Mouse (Mus musculus) hindbrain, embryonic 13.5 days (tissue): ENCODE data around the gene Sugp2. TPM values are rescaled to one million over a fixed set of nuclear protein-coding genes. Genes with fewer than 3 reads are reported as not detected.

Experiments used
- ATAC-seq: fragments of 200-750 bp; cut with Nextera tagmentation; 2 replicates; pipeline ENCODE4 v1.8.0; 2017; ENCODE audit warnings: moderate TSS enrichment; ENCODE audit not compliant: low FRiP score
- H3K27ac ChIP-seq: fragments of 300-500 bp; sonication (generic); 2 replicates; pipeline ENCODE4 v1.5.1; 2015; ENCODE audit warnings: inconsistent platforms, mild to moderate bottlenecking, moderate library complexity
- H3K27me3 ChIP-seq: fragments of 300-500 bp; sonication (generic); 2 replicates; pipeline ENCODE4 v1.6.1; 2015; ENCODE audit warnings: mild to moderate bottlenecking, inconsistent platforms
- H3K36me3 ChIP-seq: fragments of 300-500 bp; sonication (generic); 2 replicates; pipeline ENCODE4 v1.6.1; 2015; ENCODE audit warnings: mild to moderate bottlenecking, inconsistent platforms
- H3K4me1 ChIP-seq: fragments of 300-500 bp; sonication (generic); replicated peaks from 2 replicates; pipeline ENCODE4 v1.6.1; 2015; ENCODE audit warnings: inconsistent platforms
- H3K4me2 ChIP-seq: fragments of 300-500 bp; sonication (generic); 2 replicates; pipeline ENCODE4 v1.6.1; 2015; ENCODE audit warnings: inconsistent platforms, mild to moderate bottlenecking, moderate library complexity
- H3K4me3 ChIP-seq: fragments of 300-500 bp; sonication (generic); 2 replicates; pipeline ENCODE4 v1.5.1; 2015; ENCODE audit warnings: mild to moderate bottlenecking, inconsistent platforms
- H3K9ac ChIP-seq: fragments of 300-500 bp; sonication (generic); 2 replicates; pipeline ENCODE4 v1.6.1; 2015; ENCODE audit warnings: mild to moderate bottlenecking, inconsistent platforms
- H3K9me3 ChIP-seq: fragments of 300-500 bp; sonication (generic); 2 replicates; pipeline ENCODE4 v1.6.1; 2016; ENCODE audit warnings: inconsistent platforms
- WGBS: fragments of 180-500 bp; shearing (Covaris S2); methylation state at CpG from one replicate; pipeline ENCODE4 v1.1.7; 2015; 5-methylcytosine and 5-hydroxymethylcytosine counted together
- polyA plus RNA-seq: library from polyadenylated mRNA; unstranded; fragments of >200 nt; fragmentation: Nextera tagmentation; extraction: Ambion mirVana; gene quantifications from 2 replicates; pipeline ENCODE4 v1.2.1, GENCODE M21; 2015

The Sugp2 gene
- polyA plus RNA-seq: 72.1 and 81.8 TPM in 2 replicates

GRCm38 (mm10) chr8:70234080-70234780 lies at the start of gene Sugp2, which contains the start of gene Armc6:
Gene Sugp2 (plus strand): TSS chr8:70234226.
Gene Armc6 (minus strand): TSS chr8:70234466.
- under 1% methylated on average over 54 of the region's 67 CpGs for WGBS
- H3K4me3 ChIP-seq: peak within 1 kb of the TSS; percentile 83
- peak within 1 kb of the TSS; percentile 96 for H3K27ac ChIP-seq
- H3K4me1 ChIP-seq: peaks cover 51% of the 10 kb centered on the region
- H3K9ac ChIP-seq: peak within 1 kb of the TSS; percentile 91
- peaks cover 48% of the 10 kb centered on the region for H3K36me3 ChIP-seq
- H3K9me3 ChIP-seq: no peaks in the 10 kb centered on the region
- peak within 1 kb of the TSS; percentile 83 for H3K4me2 ChIP-seq
- no peaks in the 10 kb centered on the region for H3K27me3 ChIP-seq
- ATAC-seq: peak; percentile 97

GRCm38 (mm10) chr8:70188707-70189106 lies 45.3 kb upstream of the Sugp2 start:
- 75% methylated on average over 7 of the region's 7 CpGs for WGBS
- Histone ChIP-seq H3K36me3 (peaks cover 25% of the 10 kb centered on the region), H3K4me2 (no peak overlapping the region), H3K27me3 (no peaks in the 10 kb centered on the region), H3K4me1 (peaks cover 5% of the 10 kb centered on the region), H3K9ac (no peak overlapping the region), H3K9me3 (no peaks in the 10 kb centered on the region), H3K4me3 (no peak overlapping the region), H3K27ac (no peak overlapping the region)
- ATAC-seq: no peak

- 51% methylated on average over 5 of the region's 5 CpGs for WGBS
- Histone ChIP-seq H3K4me1 (peaks cover 11% of the 10 kb centered on the region), H3K27ac (no peak overlapping the region), H3K4me3 (no peak overlapping the region), H3K9me3 (no peaks in the 10 kb centered on the region), H3K4me2 (no peak overlapping the region), H3K9ac (no peak overlapping the region), H3K27me3 (no peaks in the 10 kb centered on the region), H3K36me3 (peaks cover 13% of the 10 kb centered on the region)
- no peak for ATAC-seq
These were observed 40.8 kb upstream of the Sugp2 start for GRCm38 (mm10) chr8:70193238-70193637.

GRCm38 (mm10) chr8:70194191-70194590 lies 39.8 kb upstream of the Sugp2 start:
- 91% methylated on average over 3 of the region's 3 CpGs for WGBS
- no peak for ATAC-seq
- no peak overlapping the region for H3K4me3 ChIP-seq
- H3K27ac ChIP-seq: no peak overlapping the region
- H3K4me2 ChIP-seq: no peak overlapping the region
- H3K27me3 ChIP-seq: no peaks in the 10 kb centered on the region
- H3K4me1 ChIP-seq: peaks cover 11% of the 10 kb centered on the region
- peaks cover 11% of the 10 kb centered on the region; the same call in 1 of the 2 replicates for H3K36me3 ChIP-seq
- H3K9ac ChIP-seq: no peak overlapping the region
- no peaks in the 10 kb centered on the region for H3K9me3 ChIP-seq

- ATAC-seq: no peak
- 75% methylated on average over 2 of the region's 2 CpGs for WGBS
These were observed 38.3 kb upstream of the Sugp2 start for GRCm38 (mm10) chr8:70195762-70196161.

GRCm38 (mm10) chr8:70197603-70198002 lies 36.4 kb upstream of the Sugp2 start:
- Histone ChIP-seq H3K9ac (peak overlapping the region; percentile 29), H3K4me2 (no peak overlapping the region), H3K4me3 (no peak overlapping the region), H3K27me3 (0 out of 2 replicates have a peak, but pooled peaks cover 2% of the 10 kb centered on the region), H3K27ac (no peak overlapping the region), H3K36me3 (peaks cover 4% of the 10 kb centered on the region; the same call in 1 of the 2 replicates), H3K9me3 (no peaks in the 10 kb centered on the region), H3K4me1 (peaks cover 9% of the 10 kb centered on the region)
- 51% methylated on average over 7 of the region's 7 CpGs for WGBS
- no peak for ATAC-seq

More at GRCm38 (mm10) chr8:70195762-70196161, 38.3 kb upstream of the Sugp2 start:
- Histone ChIP-seq H3K36me3 (peaks cover 6% of the 10 kb centered on the region; the same call in 1 of the 2 replicates), H3K27ac (no peak overlapping the region), H3K9me3 (no peaks in the 10 kb centered on the region), H3K4me1 (peaks cover 14% of the 10 kb centered on the region), H3K27me3 (no peaks in the 10 kb centered on the region), H3K4me2 (no peak overlapping the region), H3K4me3 (no peak overlapping the region), H3K9ac (no peak overlapping the region)

GRCm38 (mm10) chr8:70200098-70200681 lies 33.8 kb upstream of the Sugp2 start:
- H3K9ac ChIP-seq: no peak overlapping the region
- H3K4me2 ChIP-seq: no peak overlapping the region
- H3K4me1 ChIP-seq: peaks cover 9% of the 10 kb centered on the region
- no peaks in the 10 kb centered on the region for H3K9me3 ChIP-seq
- no peak overlapping the region for H3K4me3 ChIP-seq
- H3K36me3 ChIP-seq: no peaks in the 10 kb centered on the region
- 0 out of 2 replicates have a peak, but pooled peaks cover 2% of the 10 kb centered on the region for H3K27me3 ChIP-seq
- ATAC-seq: no peak; the same call in 1 of the 2 replicates
- WGBS: 71% methylated on average over 5 of the region's 5 CpGs
- H3K27ac ChIP-seq: no peak overlapping the region

GRCm38 (mm10) chr8:70201417-70201816 lies 32.6 kb upstream of the Sugp2 start:
- Histone ChIP-seq H3K27me3 (0 out of 2 replicates have a peak, but pooled peaks cover 2% of the 10 kb centered on the region), H3K27ac (no peak overlapping the region), H3K9ac (no peak overlapping the region), H3K4me2 (no peak overlapping the region), H3K36me3 (no peaks in the 10 kb centered on the region), H3K4me1 (peaks cover 9% of the 10 kb centered on the region), H3K4me3 (no peak overlapping the region), H3K9me3 (no peaks in the 10 kb centered on the region)
- no peak for ATAC-seq
- 94% methylated on average over 3 of the region's 3 CpGs for WGBS

GRCm38 (mm10) chr8:70203072-70203471 lies 31.0 kb upstream of the Sugp2 start:
- 0 out of 2 replicates have a peak, but pooled peaks cover 2% of the 10 kb centered on the region for H3K27me3 ChIP-seq
- no peak overlapping the region for H3K27ac ChIP-seq
- H3K9ac ChIP-seq: no peak overlapping the region
- no peak for ATAC-seq
- no peaks in the 10 kb centered on the region for H3K36me3 ChIP-seq
- H3K9me3 ChIP-seq: no peaks in the 10 kb centered on the region
- 76% methylated on average over 4 of the region's 4 CpGs for WGBS
- no peak overlapping the region for H3K4me3 ChIP-seq
- H3K4me2 ChIP-seq: no peak overlapping the region
- peaks cover 5% of the 10 kb centered on the region for H3K4me1 ChIP-seq

- H3K4me3 ChIP-seq: no peak overlapping the region
- no peak for ATAC-seq
- no peak overlapping the region for H3K9ac ChIP-seq
- H3K27ac ChIP-seq: no peak overlapping the region
- H3K9me3 ChIP-seq: no peaks in the 10 kb centered on the region
- H3K36me3 ChIP-seq: no peaks in the 10 kb centered on the region
- H3K4me2 ChIP-seq: no peak overlapping the region
- 50% methylated on average over 1 of the region's 1 CpGs for WGBS
- H3K27me3 ChIP-seq: peaks cover 7% of the 10 kb centered on the region
- peaks cover 4% of the 10 kb centered on the region; the same call in 1 of the 2 replicates for H3K4me1 ChIP-seq
These were observed 29.3 kb upstream of the Sugp2 start for GRCm38 (mm10) chr8:70204757-70205156.

- Histone ChIP-seq H3K9me3 (no peaks in the 10 kb centered on the region), H3K4me2 (no peak overlapping the region), H3K4me3 (no peak overlapping the region), H3K9ac (no peak overlapping the region), H3K27ac (no peak overlapping the region), H3K4me1 (peaks cover 11% of the 10 kb centered on the region), H3K27me3 (peaks cover 20% of the 10 kb centered on the region), H3K36me3 (no peaks in the 10 kb centered on the region)
- 60% methylated on average over 1 of the region's 1 CpGs for WGBS
- no peak for ATAC-seq
These were observed 25.9 kb upstream of the Sugp2 start for GRCm38 (mm10) chr8:70208130-70208529.

GRCm38 (mm10) chr8:70210538-70210937 lies 23.5 kb upstream of the Sugp2 start:
- Histone ChIP-seq H3K9ac (peak overlapping the region; percentile 36; the same call in 1 of the 2 replicates), H3K27me3 (peaks cover 24% of the 10 kb centered on the region), H3K4me1 (peaks cover 13% of the 10 kb centered on the region), H3K27ac (no peak overlapping the region), H3K4me3 (peak overlapping the region; percentile 71; the same call in 1 of the 2 replicates), H3K4me2 (peak overlapping the region; percentile 16; the same call in 1 of the 2 replicates), H3K36me3 (no peaks in the 10 kb centered on the region), H3K9me3 (no peaks in the 10 kb centered on the region)
- no peak for ATAC-seq
- 38% methylated on average over 8 of the region's 8 CpGs for WGBS
